Mouse (Mus musculus): ENCODE measurements around the gene AC161166.1.
"Not testable (repeated sequence)": the region's sequence is repeated elsewhere in the genome, so short reads cannot be mapped to it uniquely, and the experiment has no call there.

Gene AC161166.1

GRCm38 (mm10) chr7:24499856-24500577 lies 12.2 kb downstream of the AC161166.1 start:
- in situ Hi-C loops (cut with MboI; ENCODE audit: unreplicated experiment in 2 of 2): no loop called here

- in situ Hi-C loops (cut with MboI; ENCODE audit: unreplicated experiment in 2 of 2): no loop called here
Measured at GRCm38 (mm10) chr7:24488303-24488702, 24.0 kb downstream of the AC161166.1 start.

GRCm38 (mm10) chr7:24487403-24487802 lies 24.9 kb downstream of the AC161166.1 start:
- in situ Hi-C loops (cut with MboI; ENCODE audit: unreplicated experiment in 2 of 2): no loop called here

- in situ Hi-C loops (cut with MboI; ENCODE audit: unreplicated experiment in 2 of 2): no loop called here
Measured at GRCm38 (mm10) chr7:24486654-24487130, 25.6 kb downstream of the AC161166.1 start.

GRCm38 (mm10) chr7:24485481-24485880 lies 26.8 kb downstream of the AC161166.1 start:
- in situ Hi-C loops (cut with MboI; ENCODE audit: unreplicated experiment in 2 of 2): no loop called here

GRCm38 (mm10) chr7:24483291-24483690 lies 29.0 kb downstream of the AC161166.1 start:
- in situ Hi-C loops (cut with MboI; ENCODE audit: unreplicated experiment in 2 of 2): not testable (repeated sequence)

- in situ Hi-C loops (cut with MboI; ENCODE audit: unreplicated experiment in 2 of 2): no loop called here
Measured at GRCm38 (mm10) chr7:24482208-24483020, 29.8 kb downstream of the AC161166.1 start.

- in situ Hi-C loops (cut with MboI; ENCODE audit: unreplicated experiment in 2 of 2): no loop called here
Measured at GRCm38 (mm10) chr7:24481474-24482207, 30.6 kb downstream of the AC161166.1 start, which contains the start of gene Cadm4. Gene Cadm4 (plus strand): TSS chr7:24482023.

- in situ Hi-C loops (cut with MboI; ENCODE audit: unreplicated experiment in 2 of 2): no loop called here
Measured at GRCm38 (mm10) chr7:24480986-24481473, 31.2 kb downstream of the AC161166.1 start.

GRCm38 (mm10) chr7:24480121-24480941 lies 31.9 kb downstream of the AC161166.1 start:
- in situ Hi-C loops (cut with MboI; ENCODE audit: unreplicated experiment in 2 of 2): no loop called here

- in situ Hi-C loops (cut with MboI; ENCODE audit: unreplicated experiment in 2 of 2): loop anchor here in 1 of 2 experiments (5.0 kb wide), 1 partner anchor 178 kb away; no protein-coding TSS in a partner anchor
Measured at GRCm38 (mm10) chr7:24479685-24480084, 32.6 kb downstream of the AC161166.1 start.

- in situ Hi-C loops (cut with MboI; ENCODE audit: unreplicated experiment in 2 of 2): loop anchor here in 1 of 2 experiments (5.0 kb wide), 1 partner anchor 178 kb away; no protein-coding TSS in a partner anchor
Measured at GRCm38 (mm10) chr7:24478911-24479310, 33.3 kb downstream of the AC161166.1 start.

GRCm38 (mm10) chr7:24476856-24477255 lies 35.4 kb downstream of the AC161166.1 start:
- in situ Hi-C loops (cut with MboI; ENCODE audit: unreplicated experiment in 2 of 2): loop anchor here in 1 of 2 experiments (5.0 kb wide), 1 partner anchor 180 kb away; no protein-coding TSS in a partner anchor

GRCm38 (mm10) chr7:24476338-24476737 lies 35.9 kb downstream of the AC161166.1 start:
- in situ Hi-C loops (cut with MboI; ENCODE audit: unreplicated experiment in 2 of 2): loop anchor here in 1 of 2 experiments (5.0 kb wide), 1 partner anchor 181 kb away; no protein-coding TSS in a partner anchor

- in situ Hi-C loops (cut with MboI; ENCODE audit: unreplicated experiment in 2 of 2): loop anchor here (5.0 kb wide), 1 partner anchor 182 kb away; no protein-coding TSS in a partner anchor
Measured at GRCm38 (mm10) chr7:24474811-24475506, 37.3 kb downstream of the AC161166.1 start.

GRCm38 (mm10) chr7:24473913-24474529 lies 38.2 kb downstream of the AC161166.1 start:
- in situ Hi-C loops (cut with MboI; ENCODE audit: unreplicated experiment in 2 of 2): loop anchor here in 1 of 2 experiments (5.0 kb wide), 1 partner anchor 183 kb away; no protein-coding TSS in a partner anchor

- in situ Hi-C loops (cut with MboI; ENCODE audit: unreplicated experiment in 2 of 2): loop anchor here in 1 of 2 experiments (5.0 kb wide), 1 partner anchor 184 kb away; no protein-coding TSS in a partner anchor
Measured at GRCm38 (mm10) chr7:24472937-24473336, 39.3 kb downstream of the AC161166.1 start.

- in situ Hi-C loops (cut with MboI; ENCODE audit: unreplicated experiment in 2 of 2): loop anchor here in 1 of 2 experiments (5.0 kb wide), 1 partner anchor 185 kb away; no protein-coding TSS in a partner anchor
Measured at GRCm38 (mm10) chr7:24472442-24472841, 39.8 kb downstream of the AC161166.1 start.

Measured in v-Abl transformed pro-B cells (cell line).